Mouse (Mus musculus) forebrain, embryonic 11.5 days (tissue): ENCODE results near the gene Tmem209. TPM values are rescaled to one million over a fixed set of nuclear protein-coding genes. Genes with fewer than 3 reads are reported as not detected.

Experiments used
- ATAC-seq: fragments of 200-750 bp; cut with Nextera tagmentation; replicated peaks from 2 replicates; pipeline ENCODE4 v1.8.0; 2017; ENCODE audit warnings: moderate TSS enrichment; ENCODE audit not compliant: low FRiP score
- DNase-seq: peaks from one replicate; pipeline ENCODE4 v3.0.0-alpha.2; 2017; ENCODE audit warnings: low spot score
- H3K27ac ChIP-seq: fragments of 300-500 bp; sonication (generic); 2 replicates; pipeline ENCODE4 v1.5.1; 2014; ENCODE audit warnings: low read depth, low read length
- H3K27me3 ChIP-seq: fragments of 300-500 bp; sonication (generic); 2 replicates; pipeline ENCODE4 v1.6.1; 2014; ENCODE audit warnings: mild to moderate bottlenecking, low read length, mixed read lengths; ENCODE audit not compliant: control insufficient read depth, insufficient read depth
- H3K36me3 ChIP-seq: fragments of 300-500 bp; sonication (generic); 2 replicates; pipeline ENCODE4 v1.6.1; 2014; ENCODE audit warnings: mild to moderate bottlenecking, low read length, moderate library complexity, mixed read lengths; ENCODE audit not compliant: control insufficient read depth, insufficient read depth
- H3K4me1 ChIP-seq: fragments of 300-500 bp; sonication (generic); replicated peaks from 2 replicates; pipeline ENCODE4 v1.6.1; 2014; ENCODE audit warnings: low read length, mixed read lengths; ENCODE audit not compliant: control insufficient read depth, insufficient read depth
- H3K4me2 ChIP-seq: fragments of 300-500 bp; sonication (generic); 2 replicates; pipeline ENCODE4 v1.6.1; 2014; ENCODE audit warnings: low read depth, mild to moderate bottlenecking, low read length, moderate library complexity, mixed read lengths; ENCODE audit not compliant: severe bottlenecking
- H3K4me3 ChIP-seq: fragments of 300-500 bp; sonication (generic); 2 replicates; pipeline ENCODE4 v1.5.1; 2014; ENCODE audit warnings: low read depth, low read length
- H3K9ac ChIP-seq: fragments of 300-500 bp; sonication (generic); 2 replicates; pipeline ENCODE4 v1.6.1; 2014; ENCODE audit warnings: low read length
- H3K9me3 ChIP-seq: fragments of 300-500 bp; sonication (generic); 2 replicates; pipeline ENCODE4 v1.6.1; 2016; ENCODE audit warnings: low read length, mixed read lengths; ENCODE audit not compliant: control insufficient read depth
- WGBS: fragments of 180-500 bp; shearing (Covaris S2); extraction: QIAGEN DNeasy Blood & Tissue Kit; methylation state at CpG from one replicate; pipeline ENCODE4 v1.1.7; 2014; 5-methylcytosine and 5-hydroxymethylcytosine counted together
- polyA plus RNA-seq: library from polyadenylated mRNA; unstranded; fragments of >200 nt; fragmentation: Nextera tagmentation; extraction: Ambion mirVana; gene quantifications from 2 replicates; pipeline ENCODE4 v1.2.1, GENCODE M21; 2014

Gene Tmem209
- polyA plus RNA-seq, 1 experiment from 2014 or later: 54.2 TPM

GRCm38 (mm10) chr6:30551193-30551515 is 41.6 kb upstream of the Tmem209 start:
- Histone ChIP-seq H3K27ac (peak overlapping the region; percentile 63), H3K4me1 (peaks cover 21% of the 10 kb centered on the region), H3K9ac (no peak overlapping the region), H3K4me2 (no peak overlapping the region), H3K27me3 (no peaks in the 10 kb centered on the region), H3K4me3 (no peak overlapping the region), H3K36me3 (no peaks in the 10 kb centered on the region), H3K9me3 (no peaks in the 10 kb centered on the region; the same call in 1 of the 2 replicates)
- no peak for DNase-seq
- 0 out of 2 replicates have a peak, but pooled peaks have one; percentile 23 for ATAC-seq

GRCm38 (mm10) chr6:30550496-30551192 is 41.1 kb upstream of the Tmem209 start:
- peaks cover 21% of the 10 kb centered on the region for H3K4me1 ChIP-seq
- H3K4me3 ChIP-seq: no peak overlapping the region
- DNase-seq (peak; percentile 44), ATAC-seq (no peak)
- H3K36me3 ChIP-seq: no peaks in the 10 kb centered on the region
- peak overlapping the region; percentile 63 for H3K27ac ChIP-seq
- H3K27me3 ChIP-seq: no peaks in the 10 kb centered on the region
- no peak overlapping the region for H3K4me2 ChIP-seq
- WGBS: 72% methylated on average over 7 of the region's 7 CpGs
- H3K9ac ChIP-seq: no peak overlapping the region
- H3K9me3 ChIP-seq: no peaks in the 10 kb centered on the region; the same call in 1 of the 2 replicates

GRCm38 (mm10) chr6:30549231-30549761 is 39.7 kb upstream of the Tmem209 start:
- no peaks in the 10 kb centered on the region for H3K36me3 ChIP-seq
- no peaks in the 10 kb centered on the region for H3K27me3 ChIP-seq
- no peak overlapping the region for H3K4me3 ChIP-seq
- WGBS: 5% methylated on average over 15 of the region's 15 CpGs
- peak overlapping the region; percentile 92 for H3K27ac ChIP-seq
- peak overlapping the region; percentile 30 for H3K9ac ChIP-seq
- no peaks in the 10 kb centered on the region; the same call in 1 of the 2 replicates for H3K9me3 ChIP-seq
- ATAC-seq: peak; percentile 25; the same call in 1 of the 2 replicates
- DNase-seq: peak; percentile 79
- peaks cover 24% of the 10 kb centered on the region for H3K4me1 ChIP-seq
- peak overlapping the region; percentile 33; the same call in 1 of the 2 replicates for H3K4me2 ChIP-seq

GRCm38 (mm10) chr6:30547656-30548306 is 38.2 kb upstream of the Tmem209 start:
- H3K4me3 ChIP-seq: no peak overlapping the region
- H3K4me2 ChIP-seq: peak overlapping the region; percentile 49; the same call in 1 of the 2 replicates
- no peak for ATAC-seq
- WGBS: 15% methylated on average over 9 of the region's 9 CpGs
- peak; percentile 53 for DNase-seq
- H3K27me3 ChIP-seq: no peaks in the 10 kb centered on the region
- peak overlapping the region; percentile 17; the same call in 1 of the 2 replicates for H3K9ac ChIP-seq
- no peaks in the 10 kb centered on the region for H3K36me3 ChIP-seq
- H3K27ac ChIP-seq: peak overlapping the region; percentile 60
- no peaks in the 10 kb centered on the region; the same call in 1 of the 2 replicates for H3K9me3 ChIP-seq
- peaks cover 27% of the 10 kb centered on the region for H3K4me1 ChIP-seq

- 0 out of 2 replicates have a peak, but pooled peaks have one; percentile 45 for ATAC-seq
- 0% methylated on average over 15 of the region's 17 CpGs for WGBS
- H3K27me3 ChIP-seq: no peaks in the 10 kb centered on the region
- peak; percentile 85 for DNase-seq
- peak overlapping the region; percentile 47 for H3K9ac ChIP-seq
- H3K36me3 ChIP-seq: no peaks in the 10 kb centered on the region
- peak overlapping the region; percentile 49 for H3K4me2 ChIP-seq
- H3K4me3 ChIP-seq: no peak overlapping the region
- peak overlapping the region; percentile 88 for H3K27ac ChIP-seq
- peaks cover 27% of the 10 kb centered on the region for H3K4me1 ChIP-seq
- no peaks in the 10 kb centered on the region; the same call in 1 of the 2 replicates for H3K9me3 ChIP-seq
Observed at GRCm38 (mm10) chr6:30547274-30547645, 37.7 kb upstream of the Tmem209 start.

GRCm38 (mm10) chr6:30546571-30547273 is 37.1 kb upstream of the Tmem209 start:
- Histone ChIP-seq H3K4me2 (peak overlapping the region; percentile 49), H3K27ac (peak overlapping the region; percentile 88), H3K9ac (peak overlapping the region; percentile 47), H3K27me3 (no peaks in the 10 kb centered on the region), H3K4me3 (no peak overlapping the region), H3K4me1 (peaks cover 23% of the 10 kb centered on the region), H3K9me3 (no peaks in the 10 kb centered on the region; the same call in 1 of the 2 replicates), H3K36me3 (no peaks in the 10 kb centered on the region)
- DNase-seq: peak; percentile 77
- 9% methylated on average over 17 of the region's 17 CpGs for WGBS
- peak; percentile 73 for ATAC-seq

GRCm38 (mm10) chr6:30545689-30546088 is 36.1 kb upstream of the Tmem209 start:
- Histone ChIP-seq H3K27me3 (no peaks in the 10 kb centered on the region), H3K9ac (no peak overlapping the region), H3K4me2 (no peak overlapping the region), H3K27ac (no peak overlapping the region), H3K4me3 (no peak overlapping the region), H3K4me1 (peaks cover 21% of the 10 kb centered on the region), H3K36me3 (no peaks in the 10 kb centered on the region), H3K9me3 (no peaks in the 10 kb centered on the region; the same call in 1 of the 2 replicates)
- ATAC-seq (no peak), DNase-seq (peak; percentile 30)
- 82% methylated on average over 7 of the region's 7 CpGs for WGBS

GRCm38 (mm10) chr6:30543851-30544250 is 34.3 kb upstream of the Tmem209 start:
- no peak overlapping the region for H3K4me2 ChIP-seq
- WGBS: 24% methylated on average over 8 of the region's 8 CpGs
- DNase-seq: no peak
- no peaks in the 10 kb centered on the region for H3K9me3 ChIP-seq
- H3K27ac ChIP-seq: no peak overlapping the region; the same call in 1 of the 2 replicates
- H3K4me3 ChIP-seq: no peak overlapping the region
- peaks cover 14% of the 10 kb centered on the region for H3K4me1 ChIP-seq
- no peak overlapping the region for H3K9ac ChIP-seq
- ATAC-seq: no peak
- H3K27me3 ChIP-seq: no peaks in the 10 kb centered on the region
- no peaks in the 10 kb centered on the region for H3K36me3 ChIP-seq
